Mouse (Mus musculus) splenic B cell, adult 2 months (primary cell): Measurements from ENCODE around the gene Lin37.

ENCODE experiments used
- DNase-seq: peaks from one replicate; pipeline ENCODE4 v3.0.0-alpha.2; 2011; ENCODE audit warnings: low read depth, low spot score
- H3K27me3 ChIP-seq: 2 replicates; pipeline ENCODE4 v1.6.1; 2012; ENCODE audit warnings: mild to moderate bottlenecking, low read length, moderate library complexity, mixed read lengths; ENCODE audit not compliant: control insufficient read depth, poor library complexity, insufficient read depth, severe bottlenecking
- H3K36me3 ChIP-seq: 2 replicates; pipeline ENCODE4 v1.6.1; 2012; ENCODE audit warnings: mild to moderate bottlenecking, low read length, moderate library complexity, mixed read lengths; ENCODE audit not compliant: control insufficient read depth, poor library complexity, insufficient read depth, severe bottlenecking

Gene Lin37

GRCm38 (mm10) chr7:30591605-30591951 is 31.9 kb upstream of the Lin37 start:
- DNase-seq: no peak
- H3K36me3 ChIP-seq: no peaks in the 10 kb centered on the region; the same call in 1 of the 2 replicates
- no peaks in the 10 kb centered on the region for H3K27me3 ChIP-seq

DNA sequence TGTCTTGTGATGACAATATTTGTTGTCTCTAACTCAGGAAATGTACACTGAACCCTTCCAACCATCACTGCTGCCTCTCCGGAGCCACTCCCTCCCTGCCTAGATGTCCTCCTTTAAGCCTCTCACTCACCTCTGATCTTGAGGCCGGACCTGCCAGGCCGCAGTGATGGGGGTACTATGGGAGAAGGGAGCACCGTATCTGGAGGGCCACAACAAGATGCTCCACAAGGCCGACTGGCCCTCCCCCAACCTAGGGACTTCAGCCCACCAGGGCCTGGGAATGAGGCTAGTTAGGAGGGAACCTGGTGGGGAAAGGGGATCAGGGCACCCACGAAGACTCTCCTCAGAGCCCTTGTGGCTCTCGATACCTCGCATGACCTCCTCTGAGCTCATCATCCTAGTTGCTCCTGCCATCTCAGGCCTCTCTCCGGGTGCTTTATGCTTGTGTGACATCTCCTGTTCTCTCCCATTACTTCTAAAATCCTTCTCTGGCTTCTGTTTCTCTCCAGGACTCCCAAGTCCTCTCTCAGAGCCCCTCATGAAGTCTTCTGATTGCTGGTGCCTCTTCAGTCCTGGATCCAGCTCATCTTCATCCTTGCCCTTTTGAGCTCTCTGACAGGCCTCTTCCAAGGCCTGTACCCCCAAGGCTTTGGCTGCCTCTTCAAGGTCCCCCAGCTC is 31.4 kb upstream of the Lin37 start:
- no peaks in the 10 kb centered on the region for H3K27me3 ChIP-seq

GRCm38 (mm10) chr7:30589435-30590301 is 30.0 kb upstream of the Lin37 start:
- Histone ChIP-seq H3K36me3 (no peaks in the 10 kb centered on the region; the same call in 1 of the 2 replicates), H3K27me3 (no peaks in the 10 kb centered on the region)
- DNase-seq: peak; percentile 79

More for the DNA sequence above, 31.4 kb upstream of the Lin37 start:
- no peaks in the 10 kb centered on the region; the same call in 1 of the 2 replicates for H3K36me3 ChIP-seq
- DNase-seq: no peak

- H3K36me3 ChIP-seq: no peaks in the 10 kb centered on the region; the same call in 1 of the 2 replicates
- DNase-seq: peak; percentile 94
- H3K27me3 ChIP-seq: no peaks in the 10 kb centered on the region
Observed at GRCm38 (mm10) chr7:30588676-30589434, 29.2 kb upstream of the Lin37 start, which contains the start of gene Kmt2b. Gene Kmt2b, minus strand, starts transcription at chr7:30588726.

DNA sequence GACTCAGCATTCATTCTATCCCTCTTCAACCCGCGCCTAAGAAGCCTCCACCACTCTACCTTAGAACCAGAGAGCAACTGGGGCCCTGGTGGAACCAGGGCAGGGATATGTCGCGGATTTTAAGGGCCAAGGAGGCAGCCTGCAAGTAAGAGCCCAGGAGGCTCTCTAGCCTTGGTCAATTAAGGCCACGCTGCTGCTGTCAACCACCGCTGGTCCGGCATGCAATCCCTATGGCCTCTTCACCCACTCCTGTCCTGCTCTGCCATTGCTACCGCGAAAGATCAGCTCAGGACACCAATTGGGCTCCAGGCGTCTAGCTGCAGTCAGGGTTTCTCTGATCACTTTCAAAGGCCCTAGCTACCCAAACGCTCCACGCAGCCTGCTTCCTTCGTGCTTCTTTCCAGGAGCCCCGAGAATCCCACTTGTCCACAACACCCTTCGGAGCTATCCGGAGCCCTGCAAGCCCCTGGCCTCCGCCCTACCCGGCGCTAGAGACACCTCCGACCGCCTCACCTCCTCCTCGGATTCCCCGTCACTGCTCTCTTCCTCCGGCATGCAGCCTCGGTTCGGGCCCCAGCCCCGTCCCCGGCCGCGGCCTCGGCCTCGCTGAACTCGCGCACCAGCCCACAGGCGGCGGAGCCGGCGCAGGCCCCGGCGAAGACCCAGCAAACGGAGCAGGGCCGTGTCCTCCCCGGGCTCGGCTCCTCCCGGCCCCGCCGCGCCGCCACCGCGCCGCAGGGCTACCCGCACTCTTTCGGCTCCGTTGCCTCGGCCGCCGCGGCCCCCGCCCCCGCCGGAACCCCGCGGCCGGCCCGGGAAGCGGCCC is 28.4 kb upstream of the Lin37 start:
- Histone ChIP-seq H3K27me3 (no peaks in the 10 kb centered on the region), H3K36me3 (no peaks in the 10 kb centered on the region; the same call in 1 of the 2 replicates)
- DNase-seq: peak; percentile 56

GRCm38 (mm10) chr7:30586455-30587020 is 26.9 kb upstream of the Lin37 start:
- no peaks in the 10 kb centered on the region for H3K27me3 ChIP-seq
- DNase-seq: no peak

DNA sequence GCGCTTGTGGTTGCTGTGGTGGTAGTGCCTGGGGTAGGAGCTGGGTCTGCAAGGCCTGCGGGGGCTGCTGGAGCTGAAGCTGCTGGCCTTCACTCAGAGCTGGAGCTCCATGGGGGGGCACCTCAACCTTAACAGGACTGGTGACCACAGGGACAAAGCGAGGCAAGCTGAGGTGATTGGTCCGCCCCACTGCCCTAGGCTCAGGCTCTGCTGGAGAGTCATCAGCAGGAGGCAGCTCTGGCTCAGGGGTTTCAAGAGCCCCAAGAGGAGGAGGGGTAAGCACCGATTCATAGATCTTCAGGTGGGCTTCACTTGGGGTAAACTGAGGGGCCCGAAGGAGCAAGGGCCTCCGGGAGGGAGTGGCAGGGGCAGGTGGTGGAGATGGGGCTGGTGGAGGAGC is 25.5 kb upstream of the Lin37 start:
- Histone ChIP-seq H3K27me3 (no peaks in the 10 kb centered on the region), H3K36me3 (peaks cover 7% of the 10 kb centered on the region; the same call in 1 of the 2 replicates)
- no peak for DNase-seq

More at GRCm38 (mm10) chr7:30586455-30587020, 26.9 kb upstream of the Lin37 start:
- H3K36me3 ChIP-seq: peaks cover 3% of the 10 kb centered on the region; the same call in 1 of the 2 replicates

- Histone ChIP-seq H3K36me3 (peaks cover 12% of the 10 kb centered on the region), H3K27me3 (no peaks in the 10 kb centered on the region)
- no peak for DNase-seq
Observed at GRCm38 (mm10) chr7:30584339-30584738, 24.7 kb upstream of the Lin37 start.

GRCm38 (mm10) chr7:30581547-30581946 is 21.9 kb upstream of the Lin37 start:
- Histone ChIP-seq H3K27me3 (no peaks in the 10 kb centered on the region), H3K36me3 (peaks cover 17% of the 10 kb centered on the region)
- DNase-seq: no peak

DNA sequence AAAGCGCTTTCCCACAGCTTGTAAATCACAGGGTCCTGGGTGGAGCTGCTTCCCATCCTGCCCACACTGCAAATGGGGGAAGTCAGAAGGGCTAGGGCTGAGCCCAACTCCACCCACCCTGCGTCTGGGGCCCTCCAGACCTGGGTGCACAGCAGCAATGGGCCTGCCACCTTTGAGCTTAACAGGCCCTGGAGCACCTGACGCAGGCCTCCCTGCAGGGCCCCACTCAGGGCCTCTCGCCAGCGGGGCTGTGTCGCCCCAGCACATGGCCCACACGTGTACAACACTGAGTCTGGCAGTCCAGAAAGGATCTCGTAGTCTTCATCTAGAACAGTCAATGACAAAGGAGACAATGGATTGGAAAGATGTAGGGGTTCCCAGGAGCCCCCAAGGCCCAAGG is 20.3 kb upstream of the Lin37 start:
- no peaks in the 10 kb centered on the region for H3K27me3 ChIP-seq
- DNase-seq: no peak
- H3K36me3 ChIP-seq: peaks cover 21% of the 10 kb centered on the region

DNA sequence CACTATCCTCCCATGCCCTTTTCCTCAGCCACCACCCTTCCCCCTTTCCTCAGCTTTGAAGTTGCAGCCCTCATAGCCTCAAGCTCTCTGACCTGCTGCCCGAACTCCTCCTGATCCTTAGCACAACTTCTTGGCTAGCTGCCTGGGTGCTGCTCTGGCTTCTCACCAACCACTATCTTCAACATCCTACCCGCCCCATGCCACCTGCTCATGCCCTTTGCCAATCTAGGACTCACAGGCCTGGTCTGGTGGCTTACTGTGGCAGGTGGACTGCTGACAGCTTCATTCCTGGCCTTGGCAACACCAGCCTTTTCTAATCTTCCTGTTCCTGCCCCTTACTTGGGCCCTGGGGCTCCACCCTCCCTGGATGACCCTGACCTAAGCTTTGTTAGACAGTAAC is 13.3 kb upstream of the Lin37 start:
- no peak for DNase-seq
- Histone ChIP-seq H3K27me3 (no peaks in the 10 kb centered on the region), H3K36me3 (peaks cover 31% of the 10 kb centered on the region)

DNA sequence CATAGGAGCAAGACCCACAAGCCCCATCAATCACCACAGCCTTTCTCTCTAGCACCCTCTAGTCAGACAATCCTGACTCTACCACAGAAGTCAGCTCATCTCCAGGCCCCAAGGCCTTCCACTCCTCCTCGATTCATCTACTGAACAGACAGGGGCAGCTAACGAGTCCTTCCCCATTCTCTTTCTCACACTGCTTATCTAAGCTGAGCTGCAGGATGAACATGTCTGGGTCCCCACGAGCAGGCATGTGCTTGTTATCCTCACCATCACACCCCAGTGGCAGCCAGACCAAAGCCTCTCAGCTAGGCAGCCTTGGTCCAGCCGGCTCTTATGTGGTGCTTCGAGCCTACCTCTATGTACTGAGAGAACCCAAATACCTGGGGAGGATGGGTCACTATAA is 12.8 kb upstream of the Lin37 start:
- H3K27me3 ChIP-seq: no peaks in the 10 kb centered on the region
- no peak for DNase-seq

GRCm38 (mm10) chr7:30567555-30567954 is 7.9 kb upstream of the Lin37 start:
- H3K27me3 ChIP-seq: no peaks in the 10 kb centered on the region
- DNase-seq: no peak
- peaks cover 22% of the 10 kb centered on the region for H3K36me3 ChIP-seq

More for the DNA sequence above, 12.8 kb upstream of the Lin37 start:
- peaks cover 31% of the 10 kb centered on the region for H3K36me3 ChIP-seq

- Histone ChIP-seq H3K27me3 (no peaks in the 10 kb centered on the region), H3K36me3 (peaks cover 23% of the 10 kb centered on the region)
- DNase-seq: no peak
Observed at GRCm38 (mm10) chr7:30566033-30566432, 6.4 kb upstream of the Lin37 start.
